Mouse (Mus musculus): ENCODE results near the gene Mmp11.

DNA sequence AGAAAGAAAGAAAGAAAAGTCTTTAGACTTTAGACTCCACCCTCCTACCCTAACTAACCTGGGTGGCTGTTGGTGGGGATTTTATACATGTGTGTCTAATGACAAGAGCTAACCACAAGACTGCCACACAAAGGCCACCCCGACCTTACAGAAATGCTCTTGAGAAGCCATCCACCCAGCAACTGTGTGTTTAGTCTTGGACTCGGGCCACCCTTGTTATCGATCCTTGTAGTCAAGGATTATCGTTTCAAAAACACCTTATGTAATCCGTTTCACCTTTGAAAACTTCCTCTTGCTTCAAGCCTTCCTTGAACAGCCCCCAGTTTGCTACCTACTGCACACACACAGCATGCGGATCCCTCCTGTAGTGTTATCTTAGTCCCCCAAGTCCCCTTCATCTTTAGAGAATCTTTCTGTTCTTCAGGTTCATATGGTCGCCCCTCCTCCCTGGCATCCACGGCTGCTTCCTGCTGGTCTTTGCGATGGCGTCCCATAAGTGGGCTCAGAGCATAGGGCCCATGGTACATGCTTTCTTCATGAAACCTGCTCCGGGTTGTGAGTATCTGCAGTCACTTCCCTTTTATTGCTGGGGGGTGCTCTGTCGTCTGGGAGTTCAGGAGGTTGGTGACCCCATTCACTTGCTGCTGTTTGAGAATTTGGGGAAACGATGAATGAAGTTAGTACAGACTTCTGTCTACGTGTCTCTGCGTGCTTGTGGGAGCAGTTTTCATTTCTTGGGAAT is 6.6 kb upstream of the Mmp11 start, which contains the start of gene Vpreb3:
- TF ChIP-seq CTCF (IDR thresholded peaks at IDR 0.05; ENCODE audit: low read depth, low read length) (no peak), POLR2A (IDR thresholded peaks at IDR 0.05; ENCODE audit: extremely low read depth, insufficient read depth, low read length) (no peak)
